Mouse (Mus musculus) effector memory CD4-positive, alpha-beta T cell, adult 7 months (primary cell): ENCODE data around the gene Etv4. TPM values are rescaled to one million over a fixed set of nuclear protein-coding genes. Genes with fewer than 3 reads are reported as not detected.

ENCODE experiments used
- polyA plus RNA-seq: library from polyadenylated mRNA; unstranded; fragments of 100-300 nt; shearing (Covaris generic); gene quantifications from one replicate; pipeline ENCODE4 v1.2.1, GENCODE M21; 2017

Etv4 gene
- not detected for polyA plus RNA-seq

DNA sequence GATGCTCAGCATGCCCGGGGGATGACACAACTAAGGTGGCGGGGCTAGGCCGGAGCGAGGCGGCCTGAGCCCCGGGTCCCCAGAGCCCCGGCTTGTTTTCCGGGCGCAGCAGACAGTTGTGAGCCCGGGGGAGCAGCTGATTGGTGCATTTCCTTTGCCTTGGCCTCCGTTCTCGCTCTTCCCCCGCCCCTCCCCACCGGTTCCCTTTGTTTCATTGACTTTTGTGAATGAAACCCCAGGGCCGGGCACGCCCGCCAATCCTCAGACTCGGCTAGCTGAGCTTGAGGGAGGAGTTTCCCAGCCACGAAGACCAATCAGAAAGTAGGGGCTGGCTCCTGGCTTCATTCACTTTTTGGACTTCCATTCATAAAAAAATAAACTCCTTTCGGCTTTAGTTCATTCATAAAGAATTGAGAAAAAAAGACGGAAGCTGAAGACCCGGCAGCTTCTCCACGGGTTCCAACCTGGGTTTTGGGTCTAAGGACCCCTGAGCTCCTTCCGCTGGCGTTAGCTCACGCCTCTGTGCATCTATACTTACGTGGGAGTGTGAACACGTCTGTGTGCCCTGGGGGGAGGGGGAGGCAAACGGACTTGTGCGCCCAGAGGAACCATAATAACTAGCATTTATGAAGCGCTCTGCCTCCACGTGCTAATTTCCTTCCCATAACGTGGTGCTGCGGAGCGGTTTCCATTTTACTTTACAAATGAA lies at the start of gene Etv4:
Gene Etv4 (minus strand): TSS at position 229 of the 709 bp plus-strand sequence.

DNA sequence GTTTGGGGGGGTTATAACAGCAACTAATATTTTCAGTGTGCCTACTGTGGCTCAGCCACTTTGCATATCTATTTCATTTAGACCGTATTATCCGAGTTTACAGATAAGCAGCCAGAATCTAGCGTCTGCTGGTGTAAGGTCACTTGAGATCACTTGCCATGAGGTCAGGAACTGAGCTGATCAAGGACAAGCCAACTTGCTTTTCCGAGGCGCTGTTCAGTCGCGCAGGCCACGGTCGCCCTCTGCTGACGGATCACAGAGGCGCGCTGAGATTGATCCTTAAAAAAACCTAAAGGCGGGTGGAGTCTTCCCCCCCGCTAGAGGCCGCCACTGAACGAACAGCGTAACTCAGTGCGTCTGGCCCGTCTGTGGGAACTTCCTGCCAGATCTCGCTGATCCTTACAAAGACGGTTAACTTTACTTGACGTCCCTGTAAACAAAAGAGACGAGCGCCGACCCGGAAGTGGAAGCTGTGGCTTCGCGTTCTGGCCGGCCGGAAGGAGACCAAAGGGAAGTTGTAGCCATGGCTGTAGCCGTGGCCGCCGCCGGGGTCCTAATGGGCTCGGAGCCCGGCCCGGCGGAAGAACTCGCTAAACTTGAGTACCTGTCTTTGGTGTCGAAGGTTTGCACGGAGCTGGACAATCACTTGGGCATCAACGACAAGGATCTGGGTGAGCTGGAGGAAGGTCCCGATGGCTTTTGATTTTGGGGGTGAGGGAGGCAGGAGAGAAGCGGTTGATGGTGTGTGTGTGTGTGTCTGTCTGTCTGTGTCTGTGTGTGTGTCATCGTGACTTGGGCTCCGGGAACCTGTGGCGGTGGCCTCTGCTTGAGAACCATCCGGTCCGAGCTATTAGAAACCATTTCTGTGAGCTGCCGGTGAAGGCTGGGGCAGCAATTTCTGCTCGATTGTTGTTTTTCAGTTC lies 52.4 kb downstream of the Etv4 start, which contains the start of gene Dhx8:
Gene Dhx8 (plus strand): TSS at position 402 of the 923 bp plus-strand sequence.

Other genes with a start within 250 kb of the Etv4 start
- 2.2 TPM for gene Brca1, start 233.4 kb downstream of the Etv4 start, polyA plus RNA-seq
- 136 TPM for gene Nbr1, start 233.2 kb downstream of the Etv4 start, polyA plus RNA-seq
- gene Tmem106a, start 203.1 kb downstream of the Etv4 start, polyA plus RNA-seq: 15.4 TPM
- not detected for gene Gm11634, start 186.1 kb downstream of the Etv4 start, polyA plus RNA-seq
- gene Rdm1, start 158.2 kb downstream of the Etv4 start, polyA plus RNA-seq: 45.2 TPM
- 12.0 TPM for gene Arl4d, start 119.8 kb downstream of the Etv4 start, polyA plus RNA-seq
- gene Dhx8, start 52.5 kb downstream of the Etv4 start, polyA plus RNA-seq: 52.8 TPM
- gene Meox1, start 109.0 kb upstream of the Etv4 start, polyA plus RNA-seq: not detected
- gene Sost, start 181.6 kb upstream of the Etv4 start, polyA plus RNA-seq: not detected
- not detected for gene Cfap97d1, start 198.9 kb upstream of the Etv4 start, polyA plus RNA-seq
- gene Dusp3, start 201.6 kb upstream of the Etv4 start, polyA plus RNA-seq: 2.1 TPM
- gene Mpp3, start 243.1 kb upstream of the Etv4 start, polyA plus RNA-seq: 0.50 TPM